Mouse (Mus musculus) frontal cortex, adult (tissue): ENCODE data around the gene Islr2.

Experiments used
- ATAC-seq: cut with Nextera tagmentation; 2 replicates; pipeline ENCODE4 v1.9.2; 2017; ENCODE audit warnings: mild to moderate bottlenecking, moderate library complexity, mixed read lengths; ENCODE audit not compliant: low TSS enrichment

Gene Islr2

DNA sequence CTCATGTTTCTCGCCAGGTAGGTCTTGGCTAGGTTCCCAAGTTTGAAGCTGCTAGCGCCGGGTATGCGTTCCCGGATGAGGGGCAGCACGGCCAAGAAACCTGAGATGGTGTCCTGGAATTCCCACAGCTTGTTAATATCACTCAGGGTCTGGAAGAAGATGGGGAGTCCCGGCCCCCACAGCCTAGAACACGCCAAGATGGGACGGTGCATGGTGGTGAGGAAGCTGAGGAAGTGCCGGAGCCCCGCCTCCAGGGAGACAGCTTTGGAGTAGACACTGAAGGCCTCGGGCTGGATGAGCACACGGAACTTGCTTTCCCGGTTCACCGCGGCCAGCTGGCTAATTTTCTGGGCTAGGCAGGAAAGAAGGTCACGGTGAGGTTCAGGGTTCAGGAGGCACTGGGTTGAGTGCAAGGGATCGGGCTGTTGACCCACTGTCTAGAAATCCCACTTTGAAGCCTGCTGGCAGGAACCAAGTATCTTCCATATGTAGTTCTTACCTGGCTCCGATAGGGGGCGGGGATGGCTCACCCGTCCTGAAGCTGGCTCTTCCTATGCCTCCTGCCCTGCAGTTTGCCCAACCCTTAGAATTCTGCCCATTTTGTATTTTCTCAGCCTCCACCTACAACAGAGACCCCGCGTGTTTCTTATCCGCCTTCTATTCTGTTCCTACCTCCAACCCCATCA is 16.2 kb upstream of the Islr2 start:
- ATAC-seq, result 0 out of 2 replicates have a peak, but pooled peaks have one; percentile 28

GRCm38 (mm10) chr9:58218539-58218938 is 14.4 kb upstream of the Islr2 start:
- ATAC-seq, result no peak

DNA sequence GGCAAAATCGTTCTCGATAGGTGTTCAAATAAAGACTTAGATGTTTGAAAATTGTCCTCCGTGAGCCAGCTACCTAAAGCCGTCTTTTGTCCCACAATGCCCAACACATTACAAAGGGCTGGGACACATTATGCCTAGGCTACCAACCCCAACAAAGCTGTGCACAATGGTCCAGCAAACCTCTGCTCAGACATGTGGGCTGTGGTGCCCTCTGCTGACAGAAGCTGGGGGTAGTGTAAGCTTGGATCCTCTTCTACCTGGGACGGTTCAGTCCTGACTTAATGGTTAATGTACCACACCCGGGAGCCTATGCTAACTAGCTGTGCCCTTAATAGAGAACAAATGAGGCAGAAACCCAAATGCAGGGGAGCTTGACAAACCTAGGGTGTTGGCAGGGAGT is 12.3 kb upstream of the Islr2 start:
- ATAC-seq, result 0 out of 2 replicates have a peak, but pooled peaks have one; percentile 71

GRCm38 (mm10) chr9:58214519-58215180 is 10.5 kb upstream of the Islr2 start:
- ATAC-seq, result no peak

GRCm38 (mm10) chr9:58213865-58214264 is 9.7 kb upstream of the Islr2 start:
- no peak for ATAC-seq

DNA sequence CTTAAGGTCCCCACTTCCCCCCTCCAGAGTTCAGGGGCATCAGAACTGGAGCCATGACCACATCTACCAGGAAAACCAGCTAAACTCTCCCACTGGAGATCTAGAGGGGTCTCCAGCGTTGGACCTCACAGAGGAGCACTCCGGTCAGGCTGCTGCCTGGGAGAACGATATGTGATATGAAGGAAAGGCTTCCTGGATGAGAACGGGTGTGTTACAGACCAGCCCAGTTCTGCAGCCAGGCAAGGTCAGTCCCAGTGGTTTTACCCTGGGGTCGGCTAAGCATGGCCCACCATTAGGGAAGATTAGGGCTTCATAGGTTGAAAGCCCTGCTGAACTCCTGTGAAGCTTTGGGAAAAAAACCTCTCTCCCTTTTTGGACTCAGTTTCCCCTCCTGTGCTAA is 9.3 kb upstream of the Islr2 start:
- ATAC-seq, result no peak

DNA sequence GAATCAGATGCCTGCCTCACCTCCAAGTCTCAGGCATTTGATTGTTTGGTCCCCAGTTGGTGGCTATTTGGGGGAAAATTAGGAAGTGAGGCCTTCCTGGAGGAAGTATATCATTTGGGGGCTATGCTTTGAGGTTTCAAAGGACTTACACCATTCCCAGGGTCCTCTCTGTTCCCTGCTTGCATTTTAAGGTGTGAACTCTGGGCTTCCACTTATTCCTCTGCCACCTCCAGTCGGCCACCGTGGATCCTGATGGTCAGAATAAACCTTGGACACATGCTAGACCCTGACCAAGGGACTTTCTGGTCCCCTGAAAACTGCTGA is 6.1 kb upstream of the Islr2 start:
- ATAC-seq, result no peak

DNA sequence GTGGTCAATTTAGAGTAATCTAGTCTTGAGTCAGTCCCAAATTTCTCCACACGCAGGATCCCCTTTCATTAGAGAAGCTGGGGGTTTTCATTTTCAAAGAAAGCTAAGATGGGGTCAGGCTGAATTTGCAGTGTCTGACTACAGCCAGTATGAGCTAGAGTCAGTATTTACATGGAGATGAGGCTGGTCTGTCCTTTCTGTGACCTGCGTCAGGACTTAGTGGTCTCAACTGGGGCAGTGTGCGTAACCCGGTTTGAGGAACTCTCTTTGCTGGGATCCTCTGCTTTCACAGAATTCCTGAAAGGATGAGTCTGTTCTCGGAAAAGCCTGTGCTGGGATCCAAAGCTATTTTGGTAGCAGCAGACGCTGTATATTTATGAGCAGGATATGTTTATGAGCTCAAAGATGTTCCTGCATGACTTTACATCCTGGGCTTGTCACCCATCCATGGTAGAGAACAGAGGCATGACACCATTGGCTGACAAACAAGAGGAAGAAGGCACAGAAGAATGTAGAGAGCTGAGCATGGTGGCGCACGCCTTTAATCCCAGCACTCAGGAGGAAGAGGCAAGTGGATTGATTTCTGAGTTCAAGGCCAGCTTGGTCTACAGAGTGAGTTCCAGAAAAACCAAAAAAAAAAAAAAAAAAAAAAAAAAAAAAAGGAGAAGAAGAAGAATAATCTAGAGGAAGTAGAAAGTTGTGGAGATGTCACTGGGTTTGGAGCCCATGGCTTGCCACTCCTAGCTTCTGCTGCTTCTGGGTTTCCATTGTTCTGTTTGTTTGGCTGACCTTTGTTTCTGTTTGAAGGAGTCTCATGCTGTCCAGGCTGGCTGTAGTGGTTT is 5.6 kb upstream of the Islr2 start:
- peak; percentile 85 for ATAC-seq

GRCm38 (mm10) chr9:58206013-58206412 is 1.9 kb upstream of the Islr2 start:
- ATAC-seq, result no peak

DNA sequence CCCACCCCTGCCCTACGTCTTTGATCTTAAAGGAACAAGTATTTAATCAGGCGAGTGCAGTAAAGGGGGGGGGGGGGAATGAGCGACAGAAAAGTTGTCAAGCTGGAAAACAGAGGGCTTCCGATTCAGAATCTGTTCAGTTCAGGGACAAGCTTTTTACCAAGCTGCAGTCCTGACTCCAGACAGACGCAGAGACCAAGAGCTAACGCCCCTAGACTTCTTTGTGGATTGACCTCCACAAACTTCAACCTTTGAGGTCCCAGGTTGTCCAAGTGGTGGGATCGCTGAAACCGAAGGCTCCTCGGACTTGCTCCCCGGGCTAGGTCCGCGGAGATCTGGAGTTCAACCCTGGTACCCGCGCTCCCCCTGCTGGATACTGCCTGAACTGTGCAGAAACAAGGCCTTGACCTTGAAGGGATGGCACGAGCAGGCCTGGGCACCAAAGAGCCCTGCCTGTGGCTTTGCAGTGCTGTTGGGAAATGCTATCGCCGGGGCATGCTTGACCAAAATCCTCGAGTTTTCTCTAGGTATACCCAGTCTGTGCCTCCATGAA is 405 bp upstream of the Islr2 start:
- 0 out of 2 replicates have a peak, but pooled peaks have one; percentile 22 for ATAC-seq

- ATAC-seq, result peak; percentile 32
Measured at GRCm38 (mm10) chr9:58202676-58203453, 1.3 kb downstream of the Islr2 start.

DNA sequence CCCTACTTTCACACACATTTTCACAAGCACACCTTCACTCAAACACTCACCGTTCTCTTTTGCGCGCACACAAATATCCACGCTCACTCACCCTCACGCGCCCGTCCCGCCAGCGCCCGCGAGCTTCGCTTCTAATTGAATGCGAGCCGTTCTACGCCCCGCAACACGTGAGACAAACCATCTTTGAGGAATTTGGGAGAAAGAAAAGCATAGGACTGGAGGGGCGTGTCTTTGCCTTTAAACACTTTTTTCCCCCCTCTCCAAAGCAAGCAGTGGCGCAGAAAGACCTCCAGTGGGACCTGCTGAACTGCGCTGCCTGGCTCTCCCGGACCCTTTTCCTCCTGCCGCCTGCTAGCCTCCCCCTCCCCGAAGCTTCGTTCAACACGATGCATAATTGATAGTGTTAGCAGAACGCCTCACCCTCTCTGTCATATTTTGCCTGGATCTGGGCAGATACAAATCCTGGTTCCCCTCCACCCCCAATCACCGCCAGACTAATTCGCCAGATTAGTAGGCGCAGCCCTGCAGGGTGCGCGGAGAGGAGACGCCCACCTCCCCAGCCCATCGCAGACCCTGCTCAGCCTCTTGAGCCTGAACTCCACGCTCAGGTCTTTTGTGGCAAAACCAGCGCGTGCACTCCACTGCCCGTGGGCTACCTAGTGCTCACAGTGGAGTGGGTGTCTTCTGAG is 2.1 kb downstream of the Islr2 start:
- ATAC-seq, result no peak

- ATAC-seq, result no peak
Measured at GRCm38 (mm10) chr9:58201091-58201842, 2.9 kb downstream of the Islr2 start.

DNA sequence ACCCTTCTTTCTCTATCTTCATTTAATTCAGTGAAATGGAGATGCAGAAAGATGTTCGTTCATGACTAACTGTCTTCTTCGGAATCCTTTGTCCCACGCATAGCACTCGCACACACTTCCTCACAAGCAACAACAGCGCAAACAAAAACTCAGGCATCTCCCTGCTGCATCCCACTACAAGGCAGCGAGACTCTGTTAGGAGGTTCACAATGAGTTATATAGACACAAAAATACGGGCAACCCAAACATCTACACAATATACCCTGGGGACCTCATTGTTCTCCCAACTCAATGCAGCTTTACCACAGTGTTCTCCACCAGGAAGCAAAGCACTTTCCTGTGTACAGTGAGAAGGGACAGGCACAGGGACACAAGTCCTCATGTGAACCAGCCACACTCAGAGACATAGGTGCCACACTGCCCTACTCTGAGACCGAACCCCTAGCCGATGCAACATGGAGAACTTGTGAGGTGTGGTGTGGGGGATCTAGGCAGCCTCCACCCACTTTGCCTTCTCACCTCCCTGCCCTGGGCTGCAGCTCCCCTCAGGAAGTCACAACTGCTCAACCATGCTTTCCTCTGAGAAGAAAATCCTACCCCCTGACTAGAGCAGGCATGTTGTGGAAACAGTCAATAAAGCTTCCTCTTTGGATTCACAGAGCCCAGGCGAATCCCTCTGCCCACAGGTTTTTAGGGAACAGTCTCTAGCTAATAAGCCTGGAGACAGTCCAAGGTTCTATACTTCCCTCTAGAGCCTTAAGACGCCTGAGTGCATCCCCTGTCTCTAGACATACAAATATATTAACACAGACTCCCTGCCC is 3.6 kb downstream of the Islr2 start:
- no peak for ATAC-seq

GRCm38 (mm10) chr9:58199381-58200269 is 4.5 kb downstream of the Islr2 start:
- ATAC-seq, result no peak

- ATAC-seq, result peak; percentile 18; the same call in 1 of the 2 replicates
Measured at GRCm38 (mm10) chr9:58198801-58199371, 5.2 kb downstream of the Islr2 start.

DNA sequence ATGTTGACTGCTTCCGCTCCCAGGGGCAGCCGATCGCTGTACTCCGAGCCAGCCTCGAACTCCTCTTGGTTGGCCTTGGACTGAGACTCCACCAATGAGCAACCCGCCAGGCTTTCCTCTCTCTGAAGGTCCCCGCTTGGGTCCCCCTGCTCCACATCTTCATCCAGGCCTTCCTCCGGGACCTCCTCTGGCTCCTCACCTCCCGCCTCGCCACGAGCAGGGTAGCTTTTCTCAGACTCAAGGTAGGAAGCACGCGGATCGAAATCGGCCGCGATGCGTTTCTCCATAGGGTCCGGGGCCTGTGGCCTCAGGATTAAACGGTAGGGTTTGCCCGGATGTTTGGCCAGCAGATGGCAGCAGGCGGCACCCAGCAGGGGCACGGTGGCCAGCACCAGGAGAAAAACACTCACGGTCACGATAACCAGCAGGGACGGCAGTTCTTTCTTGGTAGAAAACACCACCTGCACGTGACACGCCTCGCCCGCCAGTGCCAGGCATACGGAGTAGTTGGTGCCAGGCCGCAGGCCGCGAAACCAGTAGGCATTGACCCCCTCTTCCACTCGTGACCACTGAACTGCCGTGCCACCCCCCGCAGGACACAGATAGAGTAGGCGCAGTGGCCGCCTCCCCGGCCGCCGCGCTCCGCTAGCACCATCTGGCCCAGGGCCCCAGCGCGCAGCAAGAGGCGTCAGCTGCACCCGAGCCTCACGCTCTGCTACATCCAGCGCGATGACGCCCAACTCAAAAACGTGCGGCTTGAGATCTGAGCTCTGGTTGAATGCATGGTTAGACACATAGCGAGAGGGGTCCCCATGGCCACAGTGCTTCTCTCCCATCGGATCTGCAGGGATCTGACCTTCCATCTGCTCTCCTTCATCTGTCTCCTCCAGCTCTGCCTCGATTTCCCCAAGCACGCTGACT is 6.1 kb downstream of the Islr2 start:
- peak; percentile 16; the same call in 1 of the 2 replicates for ATAC-seq
